Mouse (Mus musculus): ENCODE data around the gene Tarsl2.

The Tarsl2 gene

DNA sequence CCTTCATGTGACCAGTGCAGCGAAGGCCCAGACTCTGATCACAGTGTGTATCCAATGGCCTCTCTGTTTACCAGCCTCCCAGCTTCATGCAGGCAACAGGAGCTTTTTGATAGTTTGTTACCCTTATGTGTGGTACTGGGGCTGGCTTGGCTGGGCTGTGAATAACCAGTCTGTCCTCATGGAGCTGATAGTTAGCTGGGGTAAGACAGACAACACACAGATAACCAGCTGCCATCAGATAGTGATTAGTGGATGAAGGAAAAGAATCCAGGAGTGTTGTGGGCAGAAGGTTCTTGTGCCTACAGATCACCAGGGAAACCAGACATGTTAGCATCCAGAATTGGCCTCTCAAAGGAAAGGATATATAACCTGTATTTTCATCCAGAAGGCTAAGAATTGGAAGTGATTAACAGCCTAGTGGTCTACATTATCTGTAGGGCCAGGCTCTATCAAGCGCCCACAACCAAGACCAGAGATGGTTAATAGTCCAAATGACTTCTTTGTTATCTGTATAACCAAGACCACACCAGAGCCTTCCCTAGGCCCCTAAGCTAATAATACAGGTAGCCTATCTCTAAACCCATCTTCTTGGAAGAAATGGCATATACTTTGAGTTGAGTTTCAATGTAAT, 12.9 kb downstream of the Tarsl2 start:
- no peak for DNase-seq

DNA sequence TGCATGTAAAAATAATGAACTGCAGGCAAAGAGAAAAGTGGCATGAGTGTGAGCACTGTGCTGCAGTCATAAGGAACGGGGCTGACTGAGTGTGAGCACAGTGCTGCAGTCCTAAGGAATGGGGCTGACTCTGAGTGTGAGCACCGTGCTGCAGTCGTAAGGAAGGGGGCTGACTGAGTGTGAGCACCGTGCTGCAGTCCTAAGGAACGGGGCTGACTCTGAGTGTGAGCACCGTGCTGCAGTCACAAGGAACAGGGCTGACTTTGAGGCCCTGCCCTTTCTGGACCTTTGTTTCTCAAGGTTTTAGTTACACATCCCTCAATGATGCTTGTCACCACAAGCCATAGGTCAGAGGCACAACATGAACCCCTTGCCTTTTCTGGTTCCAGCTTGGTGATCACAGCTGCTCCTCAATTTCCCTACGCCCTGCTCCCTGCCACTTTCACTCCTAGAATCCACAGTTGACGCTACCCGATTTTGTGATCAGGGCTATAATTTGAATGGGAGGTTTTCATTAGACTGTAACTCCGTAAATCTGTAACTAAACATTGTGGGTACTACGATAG, 18.6 kb downstream of the Tarsl2 start:
- DNase-seq = no peak

DNA sequence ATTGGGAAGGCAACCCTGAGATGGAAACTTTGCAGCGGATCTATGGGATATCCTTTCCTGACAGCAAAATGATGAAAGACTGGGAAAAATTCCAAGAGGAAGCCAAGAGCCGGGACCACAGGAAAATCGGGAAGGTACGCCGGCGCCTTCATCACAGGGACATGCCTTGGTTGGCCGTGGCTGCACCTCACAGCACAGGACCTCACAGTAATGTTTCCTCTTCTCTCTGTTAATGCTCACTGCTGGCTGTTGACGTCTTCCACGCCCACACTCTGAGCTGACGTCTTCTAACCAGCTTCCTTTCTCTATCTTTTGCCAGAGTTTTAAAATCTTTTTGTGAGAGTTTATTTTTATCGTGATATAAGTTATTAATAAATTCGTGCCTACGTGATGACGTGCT, 19.2 kb downstream of the Tarsl2 start:
- DNase-seq = peak; percentile 21 to 38

DNA sequence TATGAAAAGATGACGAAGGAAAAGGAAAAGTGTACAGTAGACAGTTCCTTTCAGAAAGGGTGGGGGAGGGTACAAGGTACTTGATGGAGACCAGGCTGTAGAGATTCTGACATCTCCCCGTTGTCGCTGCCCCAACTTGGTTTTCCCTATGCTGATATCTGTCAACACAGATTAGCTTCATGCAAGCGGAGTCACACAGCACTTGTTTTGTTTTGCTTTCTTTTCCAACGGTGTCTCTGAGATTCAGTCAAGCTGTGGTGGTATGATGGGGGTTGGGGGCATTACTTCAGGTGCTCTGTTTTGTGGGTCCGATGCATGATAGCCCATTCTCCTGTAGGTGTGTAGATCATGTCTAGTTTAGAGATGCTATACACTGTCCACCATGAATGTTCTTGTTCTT, 22.8 kb downstream of the Tarsl2 start:
- no peak for DNase-seq

DNA sequence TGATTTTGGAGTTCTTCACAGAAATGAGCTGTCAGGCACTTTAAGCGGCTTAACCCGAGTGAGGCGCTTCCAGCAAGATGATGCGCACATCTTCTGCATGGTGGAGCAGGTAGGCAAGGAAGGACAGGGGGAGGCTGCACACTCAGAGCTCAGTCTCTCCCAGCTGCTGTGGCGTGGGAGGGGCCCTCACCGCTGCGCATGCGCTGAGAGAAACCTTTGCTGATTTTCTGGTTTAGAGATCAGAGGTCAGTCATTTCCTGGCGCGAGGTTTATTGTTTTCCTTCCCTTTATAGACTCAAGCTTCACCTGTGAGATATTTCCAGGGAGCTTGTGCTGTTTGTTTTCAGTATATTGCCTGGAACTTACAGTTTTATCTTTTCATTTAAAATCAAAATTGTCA, 33.4 kb downstream of the Tarsl2 start:
- no peak for DNase-seq

DNA sequence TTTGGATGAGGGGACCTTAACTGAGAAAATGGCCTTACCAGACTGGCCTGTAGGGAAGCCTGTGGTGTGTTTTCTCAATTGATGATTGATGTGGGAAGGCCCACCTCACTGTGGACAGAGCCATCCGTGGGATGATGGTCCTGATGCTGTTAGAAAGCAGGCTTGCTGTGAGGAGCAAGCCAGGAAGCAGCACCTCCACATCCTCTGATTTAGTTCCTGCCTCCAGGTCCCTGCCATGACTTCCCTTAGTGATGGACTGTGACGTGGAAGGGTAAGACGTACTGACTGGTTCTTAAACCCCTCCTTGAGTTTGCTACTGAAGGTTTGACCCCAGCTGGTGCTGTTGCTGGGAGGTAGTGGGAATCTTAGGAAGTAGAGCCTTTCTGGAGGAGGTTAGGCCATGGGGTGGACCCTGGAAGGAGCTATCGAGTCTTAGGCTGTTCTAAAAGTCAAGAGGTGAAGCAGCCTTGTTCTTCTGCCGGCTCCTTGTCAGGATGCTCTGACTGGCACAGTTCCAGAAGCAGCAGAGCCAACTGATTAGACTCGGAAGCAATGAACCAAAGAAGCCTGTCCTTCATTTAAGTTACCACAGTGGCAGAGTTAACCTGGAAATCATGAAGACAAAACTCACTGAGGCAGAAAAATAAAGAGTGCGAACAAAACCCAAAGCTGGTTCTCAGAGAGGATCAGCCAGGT, 34.4 kb downstream of the Tarsl2 start:
- no peak for DNase-seq

DNA sequence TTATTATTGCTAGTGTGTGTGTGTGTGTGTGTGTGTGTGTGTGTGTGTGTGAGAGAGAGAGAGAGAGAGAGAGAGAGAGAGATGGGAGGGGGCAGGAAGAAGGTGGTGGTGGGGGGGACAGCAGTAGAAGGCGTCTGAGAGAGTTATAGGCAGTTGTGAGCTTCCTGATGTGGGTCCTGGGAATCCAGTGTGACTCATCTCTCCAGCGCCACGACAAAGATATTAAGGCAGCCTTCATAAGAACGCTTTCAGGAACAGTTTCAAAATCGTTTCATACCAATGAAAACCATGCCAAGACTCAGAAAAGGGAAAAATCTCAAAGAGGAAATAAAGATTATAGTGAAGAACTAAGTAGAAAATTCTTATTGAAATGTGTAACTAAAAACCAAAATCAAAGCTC, 36.5 kb downstream of the Tarsl2 start:
- DNase-seq = no peak

DNA sequence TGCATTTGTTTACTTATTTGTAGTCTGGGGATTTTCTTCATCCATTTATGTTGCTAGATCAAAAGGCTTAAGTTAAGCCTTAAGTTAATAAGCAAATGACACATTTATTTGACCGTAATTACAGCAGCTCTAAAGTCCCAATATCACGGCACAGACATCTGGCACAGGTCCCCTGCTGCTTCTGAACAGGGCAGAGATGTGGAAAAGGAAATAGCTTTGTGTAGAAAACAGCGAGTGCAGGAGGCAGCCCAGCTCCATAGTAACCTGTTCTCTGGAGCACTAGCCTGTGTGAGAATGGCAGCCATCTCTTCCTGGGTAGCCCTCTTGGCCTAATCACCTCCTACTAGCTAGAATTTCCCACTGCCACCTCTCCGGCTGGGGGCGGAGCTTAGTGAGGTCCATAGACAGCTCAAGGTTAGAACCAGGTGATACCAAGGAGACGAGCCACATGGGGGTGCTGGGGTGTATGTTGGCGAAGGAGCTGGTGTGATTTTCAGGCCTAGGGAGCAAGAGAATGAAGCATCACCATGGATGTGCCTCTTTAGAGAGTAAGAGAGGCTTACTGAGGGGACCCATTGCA, 39.6 kb downstream of the Tarsl2 start:
- no peak for DNase-seq

DNA sequence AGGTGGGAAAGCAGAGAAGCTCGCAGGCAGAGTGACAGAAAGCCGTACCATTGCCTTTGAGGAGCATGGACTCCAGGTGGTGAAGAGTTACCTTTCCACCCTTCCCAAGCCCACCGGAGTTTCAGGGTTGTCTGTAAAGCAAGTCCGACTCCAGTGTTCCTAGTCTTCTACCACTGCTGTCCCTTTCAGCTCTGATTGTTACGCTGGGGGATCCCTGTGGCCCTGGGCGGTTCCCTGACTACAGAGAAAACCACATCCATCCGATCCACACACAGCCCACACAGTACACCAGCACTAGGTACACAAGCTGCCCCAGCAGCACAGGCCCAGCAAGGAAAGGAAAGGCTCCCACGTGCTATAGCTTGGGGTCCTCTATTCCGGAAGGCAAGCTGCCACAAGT, 42.0 kb downstream of the Tarsl2 start:
- no peak for DNase-seq

DNA sequence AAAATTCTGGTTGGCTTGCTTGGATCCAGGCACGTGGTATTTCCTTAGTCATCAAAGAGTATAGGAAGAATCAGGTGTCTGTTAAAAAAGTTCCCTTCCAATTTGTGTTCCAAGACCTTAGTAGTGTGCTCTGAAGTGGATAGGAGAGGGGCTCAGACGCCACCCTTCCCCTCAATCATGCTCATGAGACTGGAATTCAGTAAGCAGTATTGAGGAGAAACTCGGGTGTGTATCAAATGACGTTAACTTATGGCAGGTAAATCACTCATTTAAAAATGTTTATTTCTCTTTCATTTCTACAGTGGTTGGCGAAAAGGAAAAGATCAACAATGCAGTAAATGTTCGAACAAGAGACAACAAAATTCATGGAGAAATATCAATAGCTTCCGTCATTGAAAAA, 46.2 kb downstream of the Tarsl2 start, which contains the start of gene Tm2d3:
TSS of gene Tm2d3 (plus strand) at position 301 of the 400 bp plus-strand sequence.
- no peak for DNase-seq

DNA sequence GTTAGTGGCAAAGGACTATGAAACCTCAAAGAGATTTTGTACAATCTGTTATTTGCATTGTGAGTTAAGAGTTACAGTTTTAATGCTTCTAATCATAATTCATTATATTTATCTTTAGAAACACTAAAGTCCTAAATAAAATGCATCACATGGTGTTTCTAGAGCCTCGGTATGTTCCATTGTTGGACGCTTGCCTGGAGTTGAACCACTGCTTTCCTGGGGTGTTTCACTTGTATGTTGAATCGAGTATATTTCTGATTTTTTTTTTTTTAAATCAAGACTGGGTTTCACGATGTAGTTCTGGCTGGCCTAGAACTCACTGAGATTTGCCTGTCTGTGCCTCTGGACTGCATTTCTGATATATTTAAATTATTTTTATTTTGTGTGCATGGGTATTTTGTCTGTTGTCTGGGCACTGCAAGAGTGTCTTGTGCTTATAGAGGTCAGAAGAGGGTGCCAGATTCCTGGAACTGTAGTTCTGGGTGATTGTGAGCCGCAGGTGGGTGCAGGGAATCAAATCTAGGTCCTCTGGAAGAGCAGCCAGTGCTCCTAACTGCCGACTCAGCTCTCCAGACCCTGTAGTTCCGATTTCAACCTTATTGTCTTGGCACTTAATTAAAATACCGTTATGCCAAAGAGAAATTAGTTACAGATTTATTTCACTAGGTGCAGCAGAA, 47.4 kb downstream of the Tarsl2 start:
- DNase-seq = no peak

DNA sequence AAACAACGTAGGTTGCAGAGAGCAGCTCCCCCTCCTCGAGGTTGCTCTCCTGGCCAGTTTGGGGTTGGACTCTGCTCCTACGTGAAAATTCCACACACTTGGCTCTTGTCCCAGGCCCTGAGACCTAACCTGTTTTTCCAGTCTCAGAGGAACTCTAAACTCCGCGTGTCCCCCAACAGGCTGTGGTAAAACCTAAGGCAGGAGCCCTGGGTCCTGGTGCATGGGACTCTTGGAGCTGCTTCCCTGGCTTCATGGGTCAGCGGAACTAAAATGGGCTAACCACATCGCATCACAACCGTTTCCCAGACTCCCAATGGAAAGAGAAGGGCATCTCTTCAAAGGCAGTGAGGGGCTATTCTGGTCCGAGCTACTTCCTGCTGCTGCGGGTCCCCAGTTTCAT, 48.2 kb downstream of the Tarsl2 start:
- peak; percentile 84 to 87 for DNase-seq

DNA sequence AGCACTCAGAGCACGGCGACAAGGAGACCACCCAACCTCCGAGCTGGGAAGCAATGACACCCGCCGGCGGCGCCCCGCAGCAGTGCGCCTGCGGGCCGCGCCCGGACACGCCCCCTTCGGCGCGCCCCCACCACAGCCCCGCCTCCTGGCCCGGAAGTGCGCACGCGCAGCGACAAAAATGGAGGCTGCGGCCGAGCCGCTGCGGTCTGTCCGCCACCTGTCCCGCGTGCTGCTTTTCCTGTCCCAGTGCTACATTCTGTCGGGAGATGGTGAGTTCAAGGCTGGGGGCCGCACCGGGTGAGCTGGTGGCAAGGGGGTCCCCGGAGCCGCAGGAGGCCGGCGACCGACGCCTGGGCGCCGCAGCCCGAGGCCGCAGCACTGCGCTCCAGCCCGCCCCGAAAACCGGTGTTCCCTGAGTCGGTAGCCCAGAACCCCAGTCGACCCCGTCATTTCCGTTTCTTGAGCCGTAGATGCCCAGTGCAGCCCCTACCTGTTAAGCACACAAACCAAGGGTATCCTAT, 48.7 kb downstream of the Tarsl2 start:
- peak; percentile 74 to 83 for DNase-seq

DNA sequence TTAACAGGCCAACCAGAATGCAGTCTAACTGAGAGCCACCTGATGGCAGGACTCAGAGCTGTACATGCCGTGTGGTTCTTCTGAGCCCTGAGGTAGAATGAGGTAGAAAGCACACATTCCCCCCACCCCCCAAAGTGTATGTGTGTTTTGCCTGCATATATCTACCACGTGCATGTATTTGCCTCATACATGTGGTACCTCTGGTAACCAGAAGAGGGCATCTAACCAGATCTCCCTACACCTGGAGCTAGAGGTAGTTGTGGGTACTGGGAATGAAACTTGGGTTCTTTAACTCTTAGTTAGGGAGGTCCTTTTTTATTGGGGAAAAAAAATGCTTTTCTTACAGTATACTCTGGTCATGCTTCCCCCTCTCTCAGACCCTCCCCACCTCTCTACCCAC, 51.8 kb downstream of the Tarsl2 start:
- DNase-seq = peak in 1 of 2 experiments; percentile 12

DNA sequence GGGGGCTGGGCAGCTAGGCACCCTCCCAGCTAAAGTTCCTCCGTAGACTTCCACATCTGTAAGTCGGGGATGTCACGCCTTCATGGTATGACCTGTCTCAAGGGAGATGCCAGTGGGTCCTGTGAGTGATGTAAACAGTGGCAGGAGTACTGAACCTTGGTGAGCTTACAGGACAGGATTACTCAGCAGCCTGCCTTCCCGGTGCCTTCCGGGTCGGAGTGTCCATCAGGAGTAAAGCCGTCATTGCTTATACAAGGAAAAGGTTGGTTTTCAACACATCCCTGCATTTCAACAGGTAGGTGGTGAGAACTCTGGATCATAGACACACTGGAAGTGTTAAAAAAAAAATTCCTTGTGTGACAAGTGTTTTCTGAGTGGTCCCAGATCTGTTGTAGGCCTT, 57.4 kb downstream of the Tarsl2 start:
- DNase-seq = no peak

DNA sequence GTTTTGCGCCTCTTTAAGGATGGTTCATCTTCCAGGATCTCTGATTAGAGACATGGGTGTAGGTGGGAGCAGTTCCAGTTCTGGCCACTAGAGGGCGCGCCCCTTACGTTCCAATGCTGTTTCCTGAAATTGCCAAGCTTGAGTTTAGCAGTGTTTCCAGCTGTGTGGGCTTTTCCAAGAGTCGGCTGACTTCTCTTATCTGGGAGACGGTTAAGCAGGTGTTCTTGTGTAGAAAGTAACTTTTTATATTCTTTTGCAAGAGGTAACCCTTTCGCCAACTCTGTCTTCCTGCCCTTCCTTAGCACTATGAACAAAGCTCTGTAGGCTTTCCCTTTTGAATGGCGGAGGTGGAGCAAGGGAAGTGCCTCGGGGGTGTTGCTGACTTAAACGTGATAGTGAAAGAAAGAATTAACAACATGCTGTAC, 60.1 kb downstream of the Tarsl2 start:
- peak; percentile 51 to 83 for DNase-seq

DNA sequence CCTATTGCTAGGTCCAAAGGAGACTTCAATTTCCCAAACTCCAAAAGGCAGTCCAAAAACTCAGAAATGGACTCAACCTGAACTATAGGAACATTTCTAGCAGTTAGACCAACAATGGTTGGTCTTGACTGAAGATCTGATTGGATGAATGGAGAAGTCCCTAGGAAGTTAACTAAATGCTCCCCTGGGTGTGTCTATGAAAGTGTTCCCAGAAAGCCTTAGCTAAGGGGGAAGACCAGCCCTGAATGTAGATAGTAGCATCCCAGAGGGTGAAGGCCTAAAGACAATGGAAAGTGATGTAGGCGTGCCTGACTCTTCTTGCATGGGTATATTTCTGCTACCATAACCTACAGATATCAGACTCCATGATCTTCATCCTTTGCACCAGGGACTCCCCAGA, 63.8 kb downstream of the Tarsl2 start:
- DNase-seq = no peak

DNA sequence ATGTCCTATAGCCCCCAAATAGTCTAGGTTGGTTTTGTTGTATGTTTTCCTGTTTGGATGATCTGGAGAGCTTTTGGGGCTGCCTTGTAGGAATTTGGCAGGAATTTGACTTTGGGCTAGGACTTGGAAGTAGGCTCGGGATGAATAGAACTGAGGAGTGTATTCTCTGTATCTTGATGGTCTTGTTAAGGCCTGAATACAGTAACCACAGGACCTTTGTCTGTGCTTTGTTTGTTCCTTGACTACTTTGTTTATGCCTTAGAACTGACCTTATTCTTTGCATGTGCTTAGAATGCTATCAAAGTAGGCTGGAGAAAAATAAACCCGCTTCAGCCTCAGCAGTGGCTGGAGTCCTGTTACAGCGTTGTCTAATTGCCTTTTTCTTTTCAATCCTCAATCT, 65.6 kb downstream of the Tarsl2 start:
- DNase-seq = no peak

DNA sequence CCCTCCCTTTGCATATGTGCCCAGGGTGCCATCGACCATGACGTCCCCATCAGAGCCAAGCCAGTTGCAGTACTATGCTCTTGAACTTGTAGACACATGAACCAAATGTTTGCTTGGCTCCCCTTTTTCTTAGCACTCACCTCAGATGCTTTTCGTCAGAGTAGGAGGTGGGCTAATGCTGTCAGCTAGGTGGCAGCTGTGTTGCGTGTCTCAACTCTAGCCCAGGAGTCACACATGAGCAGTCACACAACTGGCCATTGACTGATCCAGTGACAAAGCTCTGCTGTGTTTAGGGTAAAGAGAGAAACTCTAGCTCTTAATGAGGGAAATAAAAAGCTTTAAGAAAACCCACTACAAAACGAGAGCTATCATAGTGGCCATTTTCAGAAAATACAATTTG, 69.1 kb downstream of the Tarsl2 start:
- no peak for DNase-seq

DNA sequence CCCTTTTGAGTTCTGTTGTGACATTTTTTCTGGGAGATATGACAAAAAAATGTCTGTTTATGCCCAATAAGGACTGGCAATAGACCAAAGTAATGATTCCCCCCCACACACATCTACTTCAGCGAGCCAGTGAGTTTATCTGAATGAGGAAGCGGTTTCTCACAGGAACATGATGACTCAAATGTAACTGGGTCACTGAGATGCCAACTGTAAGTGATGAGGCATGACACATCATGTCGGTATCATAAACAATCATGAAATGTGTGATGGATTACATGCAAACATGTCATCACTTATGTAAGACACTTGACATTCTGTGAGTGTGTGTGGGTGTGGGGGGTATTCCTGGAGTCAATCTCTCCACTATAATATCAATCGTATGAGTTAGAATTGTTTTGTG, 69.6 kb downstream of the Tarsl2 start:
- DNase-seq = no peak

DNA sequence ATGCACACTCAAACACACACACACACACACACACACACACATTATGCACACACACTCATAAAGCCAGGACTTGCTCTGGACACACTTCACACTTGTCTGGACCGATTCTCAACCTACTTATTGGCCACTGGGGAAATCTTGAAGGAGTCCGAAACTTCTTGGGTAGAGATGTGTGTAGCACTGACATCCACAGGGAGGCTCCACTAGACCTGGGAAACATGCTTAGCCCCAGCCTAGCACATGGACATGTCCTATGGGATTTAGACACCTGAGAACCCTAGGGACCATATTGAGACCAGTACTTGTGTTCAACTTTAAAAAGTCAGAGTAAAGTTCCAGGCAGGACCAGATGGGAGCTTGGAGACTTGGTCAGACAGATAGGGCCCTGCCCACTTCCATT, 89.3 kb downstream of the Tarsl2 start:
- no peak for DNase-seq

DNA sequence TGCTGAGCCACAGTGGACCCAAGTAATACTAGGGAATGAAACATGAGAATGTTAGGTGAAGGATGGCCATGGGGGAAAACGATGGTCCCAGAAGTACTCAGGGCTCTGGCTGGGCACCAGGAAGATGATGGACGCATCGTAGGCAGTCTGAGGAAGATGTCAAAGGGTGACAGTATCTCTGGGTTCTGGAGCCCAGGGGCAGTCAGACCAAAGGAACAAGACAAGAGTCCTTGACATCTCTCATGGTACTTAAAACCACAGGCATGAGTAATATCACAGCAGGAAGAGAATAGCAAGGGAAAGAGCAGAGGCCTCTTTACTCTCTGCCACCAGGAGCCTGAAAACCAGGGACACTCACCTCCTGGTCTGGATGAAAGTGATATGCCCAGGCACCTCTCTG, 90.6 kb downstream of the Tarsl2 start:
- no peak for DNase-seq

Measured in kidney, adult 8-10 months (tissue).